Mouse (Mus musculus) bone marrow macrophage, adult 2 months (primary cell): ENCODE results near the gene Fh1.

Experiments used
- CTCF ChIP-seq: IDR thresholded peaks from 2 replicates; pipeline ENCODE4 v1.5.1; 2012; ENCODE audit warnings: low read depth, mild to moderate bottlenecking, low read length, moderate library complexity
- POLR2A ChIP-seq: IDR thresholded peaks from 2 replicates; pipeline ENCODE4 v1.6.1; 2012; ENCODE audit warnings: mild to moderate bottlenecking, low read depth, low read length, borderline replicate concordance

DNA sequence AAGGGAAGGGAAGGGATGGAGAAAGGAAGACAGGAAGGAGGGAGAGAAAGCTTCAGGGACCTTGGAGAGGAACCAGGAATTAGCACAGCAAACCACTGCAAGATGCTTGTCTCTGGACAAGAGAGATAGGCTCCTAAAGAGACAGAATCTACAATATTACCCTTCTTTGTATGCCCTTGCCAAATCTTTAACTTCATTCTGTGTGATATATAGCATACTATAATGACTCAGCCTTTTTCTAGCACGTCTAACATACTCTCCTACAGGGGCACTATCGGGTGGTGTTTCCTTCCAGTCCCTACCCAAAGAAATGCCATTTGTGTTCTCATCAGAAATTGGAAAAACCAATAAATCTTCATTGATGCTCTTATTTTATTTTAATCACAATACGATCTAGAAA lies 5.6 kb upstream of the Fh1 start:
- TF ChIP-seq POLR2A (no peak), CTCF (no peak)
